In the genomic region with DNA sequence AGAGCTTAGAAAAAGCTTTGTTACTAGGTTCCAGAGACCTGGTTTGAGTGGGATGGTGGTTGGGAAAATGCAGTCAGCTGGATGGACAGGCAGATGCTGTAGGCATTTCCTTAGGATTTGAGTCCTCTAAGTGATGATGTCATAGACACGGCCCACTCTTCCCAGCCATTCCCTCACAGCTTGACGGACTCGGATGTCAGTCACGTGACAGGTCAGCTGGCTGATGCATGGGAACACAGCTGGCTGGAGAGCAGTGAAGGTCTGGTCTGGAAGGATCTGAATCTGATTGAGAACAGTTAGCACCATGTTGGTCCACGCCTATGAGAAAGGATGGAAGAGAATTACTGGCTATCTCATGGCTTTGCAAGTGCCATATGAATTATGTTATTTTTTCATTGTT, we compare ENCODE assay signal across 14 mouse cellular contexts. TPM values are rescaled to one million over a fixed set of nuclear protein-coding genes. Genes with fewer than 3 reads are reported as not detected.
"Had no signal": no experiment of that assay in that cellular context is flagged by ENCODE, and none has a peak within 500 bp of the region (broad histone marks: within the 10 kb centered on the region; RNA-seq: fewer than 3 reads in every experiment).

No protein-coding gene starts in this region.

- H3K36me3 ChIP-seq: midbrain, embryonic 10.5 days; stomach, embryonic 15.5 days had no signal

- H3K27me3 ChIP-seq: midbrain, embryonic 12.5 days; neural tube, embryonic 12.5 days; stomach, embryonic 15.5 days had no signal

- H3K4me3 ChIP-seq: midbrain, embryonic 10.5 days; midbrain, embryonic 12.5 days; neural tube, embryonic 12.5 days; stomach, embryonic 15.5 days had no signal

- DNase-seq: lung, adult 18-20 months; lung, embryonic 14.5 days; lung, postnatal 10 days; lung, postnatal 4 days; midbrain, embryonic 14.5 days; thymus, adult 2 months; thymus, postnatal 25 days; thymus, postnatal 4 days had no signal

- H3K4me2 ChIP-seq: lung, embryonic 14.5 days; midbrain, embryonic 12.5 days; neural tube, embryonic 12.5 days; stomach, embryonic 15.5 days had no signal

RNA-seq across cellular contexts. Expression of a gene that starts 43.6 kb away (rescaled TPM):
- total RNA-seq: megakaryocyte-erythroid progenitor cell, adult 5-6 weeks; neutrophil, adult 5-6 weeks had no signal
